22 mouse cellular contexts compared by ENCODE assay signal in genomic region chr6:32338416-32338943, GRCm38 (mm10).
A peak's percentile ranks its signal among the peaks of the same experiment; 100 is the strongest.
DNase-seq lines count a peak whose midpoint lies in the region; ATAC-seq lines count a peak whose summit lies in the region.
"Had no signal": no experiment of that assay in that cellular context is flagged by ENCODE, and none has a peak within 500 bp of the region (broad histone marks: within the 10 kb centered on the region; RNA-seq: fewer than 3 reads in every experiment).

No protein-coding gene starts in this region.

- ATAC-seq in frontal cortex, adult (ENCODE audit: low TSS enrichment), result 0 out of 2 replicates have a peak, but pooled peaks have one; percentile 13
- ATAC-seq in hindbrain, embryonic 16.5 days, result no peak
- ATAC-seq in heart, embryonic 16.5 days (replicated peaks; ENCODE audit: extremely low read depth, insufficient read depth, low FRiP score), result peak; percentile 50; the same call in 1 of the 2 replicates
- ATAC-seq: forebrain, embryonic 14.5 days; midbrain, embryonic 16.5 days had no signal

- no peak overlapping the region for H3K27ac ChIP-seq in hindbrain, embryonic 10.5 days
- no peak overlapping the region for H3K27ac ChIP-seq in hindbrain, embryonic 16.5 days (ENCODE audit: low read depth, low read length)
- H3K27ac ChIP-seq in heart, embryonic 16.5 days (ENCODE audit: low read length), result peak overlapping the region; percentile 82
- H3K27ac ChIP-seq: embryonic facial prominence, embryonic 13.5 days; hindbrain, embryonic 13.5 days; limb, embryonic 15.5 days; liver, embryonic 15.5 days; neural tube, embryonic 15.5 days had no signal

- no peak overlapping the region for H3K4me3 ChIP-seq in hindbrain, embryonic 10.5 days
- H3K4me3 ChIP-seq in hindbrain, embryonic 16.5 days (ENCODE audit: low read length), result no peak overlapping the region
- no peak overlapping the region for H3K4me3 ChIP-seq in heart, embryonic 16.5 days (ENCODE audit: low read length)
- H3K4me3 ChIP-seq: embryonic facial prominence, embryonic 13.5 days; hindbrain, embryonic 13.5 days; limb, embryonic 15.5 days; liver, embryonic 15.5 days; megakaryocyte, embryonic 14.5 days; neural tube, embryonic 15.5 days had no signal

- 35% methylated on average over 8 of the region's 8 CpGs for WGBS in hindbrain, embryonic 10.5 days
- 51% methylated on average over 8 of the region's 8 CpGs for WGBS in hindbrain, embryonic 16.5 days
- 21% methylated on average over 8 of the region's 8 CpGs for WGBS in heart, embryonic 16.5 days

- H3K9ac ChIP-seq in hindbrain, embryonic 16.5 days (ENCODE audit: low read depth, low read length), result no peak overlapping the region
- H3K9ac ChIP-seq in heart, embryonic 16.5 days (ENCODE audit: low read length), result no peak overlapping the region
- H3K9ac ChIP-seq: embryonic facial prominence, embryonic 13.5 days; hindbrain, embryonic 13.5 days; limb, embryonic 15.5 days; liver, embryonic 15.5 days; neural tube, embryonic 15.5 days had no signal

- peaks cover 35% of the 10 kb centered on the region for H3K4me1 ChIP-seq in hindbrain, embryonic 10.5 days (replicated peaks)
- peaks cover 6% of the 10 kb centered on the region for H3K4me1 ChIP-seq in hindbrain, embryonic 16.5 days (ENCODE audit: control insufficient read depth, insufficient read depth, low read depth, low read length)
- peaks cover 42% of the 10 kb centered on the region for H3K4me1 ChIP-seq in heart, embryonic 16.5 days (ENCODE audit: control insufficient read depth, insufficient read depth, low read length)
- H3K4me1 ChIP-seq: liver, embryonic 15.5 days had no signal

- no peaks in the 10 kb centered on the region for H3K9me3 ChIP-seq in hindbrain, embryonic 10.5 days
- H3K9me3 ChIP-seq in hindbrain, embryonic 16.5 days (ENCODE audit: control insufficient read depth, low read length), result no peaks in the 10 kb centered on the region
- H3K9me3 ChIP-seq in heart, embryonic 16.5 days (replicated peaks; ENCODE audit: control insufficient read depth, low read length), result no peaks in the 10 kb centered on the region
- H3K9me3 ChIP-seq: embryonic facial prominence, embryonic 13.5 days; hindbrain, embryonic 13.5 days; limb, embryonic 15.5 days; liver, embryonic 15.5 days; megakaryocyte, embryonic 14.5 days; neural tube, embryonic 15.5 days had no signal

- H3K36me3 ChIP-seq in hindbrain, embryonic 10.5 days, result no peaks in the 10 kb centered on the region
- H3K36me3 ChIP-seq in hindbrain, embryonic 16.5 days (ENCODE audit: control insufficient read depth, insufficient read depth, low read length), result no peaks in the 10 kb centered on the region
- H3K36me3 ChIP-seq in heart, embryonic 16.5 days (ENCODE audit: control insufficient read depth, insufficient read depth), result no peaks in the 10 kb centered on the region
- H3K36me3 ChIP-seq: embryonic facial prominence, embryonic 13.5 days; hindbrain, embryonic 13.5 days; limb, embryonic 15.5 days; liver, embryonic 15.5 days; neural tube, embryonic 15.5 days had no signal

- H3K4me2 ChIP-seq in hindbrain, embryonic 16.5 days (ENCODE audit: low read length), result no peak overlapping the region
- H3K4me2 ChIP-seq in heart, embryonic 16.5 days (ENCODE audit: low read depth, low read length), result peak overlapping the region; percentile 30; the same call in 1 of the 2 replicates
- H3K4me2 ChIP-seq: embryonic facial prominence, embryonic 13.5 days; hindbrain, embryonic 13.5 days; limb, embryonic 15.5 days; liver, embryonic 15.5 days; neural tube, embryonic 15.5 days had no signal

- DNase-seq in frontal cortex, postnatal 25 days (ENCODE audit: low spot score in 2 of 2), result no peak
- peak; percentile 42 for DNase-seq in hindbrain, embryonic 10.5 days (ENCODE audit: low spot score)
- peak; percentile 48 for DNase-seq in embryo, embryonic 9.5 days (ENCODE audit: extremely low spot score)
- DNase-seq in adrenal gland, postnatal 14 days, result no peak
- no peak for DNase-seq in layer of hippocampus, postnatal 36 days
- DNase-seq: adrenal gland, postnatal 10 days; cerebellum, adult 18-20 months; cerebellum, postnatal 25 days; lung, postnatal 14 days; right cerebral cortex, postnatal 25 days; thymus, postnatal 4 days had no signal

- no peaks in the 10 kb centered on the region for H3K27me3 ChIP-seq in hindbrain, embryonic 10.5 days (ENCODE audit: insufficient read depth, poor library complexity, severe bottlenecking)
- no peaks in the 10 kb centered on the region for H3K27me3 ChIP-seq in hindbrain, embryonic 16.5 days (replicated peaks; ENCODE audit: control insufficient read depth, insufficient read depth, low read length)
- no peaks in the 10 kb centered on the region for H3K27me3 ChIP-seq in heart, embryonic 16.5 days (ENCODE audit: control insufficient read depth, insufficient read depth, low read length)
- H3K27me3 ChIP-seq: embryonic facial prominence, embryonic 13.5 days; hindbrain, embryonic 13.5 days; liver, embryonic 15.5 days; megakaryocyte, embryonic 14.5 days; neural tube, embryonic 15.5 days had no signal

Comparison
In these comparisons a context has a peak if more than half of its experiments do, and no peak if none do; other contexts are left out.
1. DNase-seq: peak in hindbrain, embryonic 10.5 days (single experiment) and embryo, embryonic 9.5 days (single experiment); none in frontal cortex, postnatal 25 days (0 of 2), adrenal gland, postnatal 14 days (single experiment) and layer of hippocampus, postnatal 36 days (0 of 2).